Mouse (Mus musculus): ENCODE data around the gene Bspry.

The Bspry gene

DNA sequence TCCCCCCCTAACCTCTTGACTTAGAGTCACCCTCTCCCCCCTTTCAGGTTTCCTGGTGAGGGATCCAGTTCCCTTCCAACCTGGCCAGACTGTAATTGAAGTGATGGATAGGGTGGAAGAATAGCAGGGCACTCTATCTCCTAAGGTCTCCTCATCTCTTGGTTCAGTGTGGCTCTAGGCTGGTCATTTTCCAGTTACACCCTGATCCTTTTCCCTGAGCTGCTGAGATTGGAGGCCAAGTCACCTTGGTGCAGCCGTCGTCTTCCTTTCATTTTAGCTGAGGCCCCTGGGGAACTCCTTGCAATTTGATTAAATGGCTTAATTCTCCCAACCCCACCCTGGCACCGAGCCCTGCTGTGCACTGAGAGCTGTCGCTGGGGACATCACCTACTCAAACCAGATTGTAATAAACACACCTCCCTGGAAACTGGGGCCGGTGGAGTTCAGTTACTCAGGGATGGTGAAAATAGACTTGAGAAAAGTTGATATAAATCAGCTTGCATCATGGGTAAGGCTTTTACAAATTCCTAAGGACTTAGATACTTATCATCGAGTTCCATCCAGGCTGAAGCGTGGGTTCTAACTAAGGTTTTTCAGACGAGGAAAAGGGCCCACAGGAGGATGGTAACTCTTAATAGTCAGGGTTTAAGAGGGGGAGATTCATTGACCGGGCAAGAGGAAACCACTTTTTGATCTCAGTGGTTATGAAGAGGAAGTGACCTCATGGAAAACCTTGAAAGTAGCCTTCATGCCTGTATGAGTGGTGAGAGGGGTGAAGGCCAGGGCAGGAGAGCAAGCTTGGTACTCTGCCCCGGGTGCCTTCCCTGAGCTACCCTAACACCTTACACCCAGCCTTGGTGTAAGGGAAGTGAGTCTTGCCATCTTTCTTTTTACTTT, 1.1 kb downstream of the Bspry start:
- DNase-seq (ENCODE audit: extremely low read depth, low read depth): no peak

DNA sequence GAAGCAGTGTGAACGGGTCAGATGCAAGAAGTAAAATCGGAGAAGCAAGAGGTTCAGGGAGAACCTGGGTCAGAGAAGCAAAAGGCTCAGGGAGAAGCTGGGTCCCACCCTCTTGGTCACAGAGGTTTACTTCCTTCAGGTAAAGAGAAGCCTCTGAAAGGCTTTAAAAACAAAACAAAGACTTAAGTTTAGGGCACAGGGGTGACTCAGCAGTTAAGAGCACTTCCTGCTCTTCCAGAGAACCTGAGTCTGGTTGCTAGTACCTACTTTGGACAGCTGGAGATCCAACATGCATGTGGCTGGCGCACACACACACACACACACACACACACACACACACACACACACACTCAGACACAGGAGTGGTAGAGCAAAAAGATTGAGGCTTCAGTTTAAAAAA, 5.1 kb downstream of the Bspry start:
- no peak for DNase-seq (ENCODE audit: extremely low read depth, low read depth)

DNA sequence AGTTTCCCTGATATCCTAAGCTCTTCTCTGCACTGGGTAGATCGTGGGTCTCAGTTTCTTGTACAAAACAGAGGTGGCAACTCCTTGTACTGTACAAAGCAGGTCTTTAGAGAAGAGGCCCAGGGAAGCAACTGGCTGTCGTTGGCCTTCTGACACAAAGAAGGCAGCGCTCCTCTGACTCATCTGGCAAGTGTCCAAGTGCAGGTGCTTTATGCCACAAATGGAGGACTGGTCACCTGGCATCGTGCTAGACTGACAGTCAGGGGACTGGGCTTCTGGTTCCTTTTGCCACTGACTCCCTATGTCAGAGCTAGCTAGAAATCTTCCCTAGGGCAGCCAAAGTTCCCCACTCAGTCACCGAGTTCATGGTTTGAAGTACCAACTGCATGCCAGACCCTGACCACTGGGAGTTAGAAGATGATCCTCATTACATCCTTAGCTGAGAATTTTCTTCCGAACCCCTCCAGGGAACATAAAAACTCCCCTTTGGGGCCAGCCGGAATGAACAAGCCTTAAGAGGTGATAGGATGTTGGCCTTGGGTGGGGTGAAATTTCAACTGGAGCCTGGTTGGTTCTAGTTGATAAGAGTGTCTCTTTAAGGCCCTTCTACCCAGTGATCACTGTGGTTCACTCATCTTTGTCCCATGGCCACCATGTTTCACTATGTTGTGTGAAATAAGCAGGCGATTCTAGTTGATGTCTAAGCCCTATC, 5.8 kb downstream of the Bspry start:
- DNase-seq (ENCODE audit: extremely low read depth, low read depth): no peak

- DNase-seq (ENCODE audit: extremely low read depth, low read depth): no peak
Measured at GRCm38 (mm10) chr4:62486162-62486696, 6.4 kb downstream of the Bspry start.

GRCm38 (mm10) chr4:62487172-62487571, 7.3 kb downstream of the Bspry start:
- no peak for DNase-seq (ENCODE audit: extremely low read depth, low read depth)

- no peak for DNase-seq (ENCODE audit: extremely low read depth, low read depth)
Measured at GRCm38 (mm10) chr4:62487914-62488313, 8.1 kb downstream of the Bspry start.

- no peak for DNase-seq (ENCODE audit: extremely low read depth, low read depth)
Measured at GRCm38 (mm10) chr4:62492682-62493081, 12.8 kb downstream of the Bspry start.

- DNase-seq (ENCODE audit: extremely low read depth, low read depth): no peak
Measured at GRCm38 (mm10) chr4:62494230-62494629, 14.4 kb downstream of the Bspry start.

GRCm38 (mm10) chr4:62495946-62496345, 16.1 kb downstream of the Bspry start:
- no peak for DNase-seq (ENCODE audit: extremely low read depth, low read depth)

- DNase-seq (ENCODE audit: extremely low read depth, low read depth): no peak
Measured at GRCm38 (mm10) chr4:62496815-62497214, 17.0 kb downstream of the Bspry start.

- no peak for DNase-seq (ENCODE audit: extremely low read depth, low read depth)
Measured at GRCm38 (mm10) chr4:62500799-62501198, 20.9 kb downstream of the Bspry start.

DNA sequence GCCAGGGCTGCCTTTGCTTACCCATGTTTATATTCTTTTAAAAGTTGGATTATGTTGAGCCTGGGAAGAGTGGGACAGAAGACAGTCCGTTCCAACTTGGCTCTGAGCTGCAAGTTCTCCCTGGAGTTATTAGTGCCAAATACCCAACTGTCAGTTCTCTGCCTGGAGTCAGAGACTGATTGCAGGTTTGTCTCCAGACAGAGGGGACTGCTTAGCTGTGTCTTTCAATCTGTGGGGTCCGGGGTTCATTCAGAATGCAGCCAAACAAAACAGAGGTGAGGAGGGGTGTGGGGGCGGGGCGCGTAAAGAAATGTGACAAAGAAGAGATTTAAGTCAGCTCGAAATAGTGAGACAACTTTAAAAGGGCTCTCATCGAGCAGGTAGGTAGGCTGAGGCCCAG, 21.7 kb downstream of the Bspry start:
- DNase-seq (ENCODE audit: extremely low read depth, low read depth): no peak

DNA sequence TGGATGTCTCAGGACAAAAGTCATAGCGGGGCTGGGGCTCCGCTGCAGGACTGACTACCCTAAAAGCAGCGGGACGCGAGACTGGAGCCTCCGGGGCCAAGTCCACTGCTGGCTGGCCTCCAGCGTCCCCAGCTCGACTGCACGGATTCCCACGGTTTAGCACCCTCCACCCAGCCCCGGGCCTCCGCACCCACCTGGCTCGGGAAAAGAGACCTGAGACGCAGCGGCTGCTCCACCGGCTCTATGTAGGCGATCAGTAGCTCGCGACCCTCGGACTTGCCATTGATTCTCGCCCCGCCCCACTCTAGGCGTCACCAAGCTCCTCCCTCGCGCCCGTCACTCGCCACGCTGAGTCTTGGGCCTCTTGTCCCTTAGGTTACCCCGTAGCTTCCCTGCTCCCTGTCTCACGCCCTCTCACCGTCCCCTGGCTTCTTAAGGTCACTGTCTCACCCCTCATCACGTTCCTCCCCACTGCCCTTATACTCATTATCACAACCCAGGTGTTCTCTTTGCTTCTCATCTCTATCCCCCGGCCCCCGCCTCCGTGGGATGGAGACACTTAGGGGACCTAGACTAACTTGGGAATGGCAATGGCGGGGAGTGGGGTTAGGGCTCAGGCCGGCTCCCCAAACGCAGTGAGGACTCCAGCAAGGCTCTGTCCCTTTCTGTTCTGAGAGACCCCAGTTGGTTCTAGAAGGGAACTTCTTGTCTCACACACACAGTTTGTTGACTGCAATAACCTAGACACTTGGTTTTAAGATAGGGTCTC, 22.3 kb downstream of the Bspry start:
- peak; percentile 86 for DNase-seq (ENCODE audit: extremely low read depth, low read depth)

DNA sequence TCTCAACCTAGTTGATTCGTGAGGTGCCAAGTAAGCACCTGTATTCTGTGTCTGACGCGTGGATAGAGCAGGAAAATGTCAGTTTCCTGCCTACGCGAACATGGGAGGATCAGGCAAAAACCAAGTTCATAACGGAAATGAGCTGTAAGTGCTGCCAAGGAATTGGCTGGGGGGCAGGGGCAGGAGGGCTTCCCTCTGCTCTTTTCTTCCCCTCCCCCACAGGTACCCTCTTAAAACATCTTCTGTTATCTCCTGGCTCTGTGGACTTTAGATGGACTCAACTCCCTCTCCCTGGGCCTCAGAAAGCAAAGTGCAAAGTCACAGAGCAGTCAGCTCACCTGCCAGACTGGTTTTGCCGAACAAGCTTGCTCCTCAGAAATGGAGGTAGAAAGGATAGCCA, 23.1 kb downstream of the Bspry start:
- DNase-seq (ENCODE audit: extremely low read depth, low read depth): no peak

DNA sequence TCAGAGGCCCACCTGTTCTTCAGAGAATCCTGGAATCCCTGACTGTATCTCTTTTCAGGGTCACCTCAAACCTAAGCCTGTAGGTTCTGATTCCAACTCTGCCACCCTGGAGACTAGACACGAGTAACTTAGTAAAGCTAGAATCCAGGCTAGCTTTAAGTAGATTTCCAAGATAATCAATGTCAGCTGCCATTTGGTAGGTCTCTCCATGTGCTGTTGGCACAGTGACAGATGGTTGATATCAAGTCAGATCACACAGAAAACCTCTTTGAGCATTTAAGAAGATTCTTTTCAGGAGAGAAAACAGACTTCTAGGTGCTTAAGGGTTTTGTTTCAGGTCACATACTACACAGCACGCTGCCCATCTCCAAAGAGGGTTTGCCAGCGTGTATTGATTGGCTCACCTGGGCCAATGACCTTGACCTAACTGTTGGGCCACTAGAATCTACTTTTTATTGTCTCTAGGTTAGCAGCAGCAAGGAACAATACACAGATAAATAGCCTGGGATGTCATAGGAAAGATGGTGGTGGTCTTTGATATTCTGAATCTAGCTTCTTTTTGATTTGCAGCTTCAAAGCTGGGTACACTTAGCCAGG, 23.6 kb downstream of the Bspry start, which contains the start of gene Hdhd3:
Gene Hdhd3, minus strand, starts transcription at position 94 of the 597 bp plus-strand sequence.
- no peak for DNase-seq (ENCODE audit: extremely low read depth, low read depth)

DNA sequence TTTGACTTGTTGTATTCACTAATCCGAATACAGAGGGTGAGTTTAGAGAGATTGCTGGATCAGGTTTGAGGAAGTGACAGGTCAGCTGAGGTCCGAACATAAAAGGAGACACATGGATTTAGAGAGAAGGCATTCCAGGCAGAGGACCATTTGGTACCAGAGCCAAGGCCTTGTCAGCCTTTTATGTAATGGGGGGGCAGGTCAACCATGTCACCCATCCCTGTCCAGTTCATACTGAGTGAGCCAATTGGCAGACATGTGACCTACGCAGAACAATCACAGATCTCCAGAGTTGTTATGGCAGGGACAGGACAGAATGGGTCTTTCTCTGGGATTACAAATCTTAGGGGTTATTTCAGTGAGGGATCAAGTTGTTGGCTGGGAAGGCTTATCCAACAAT, 26.1 kb downstream of the Bspry start:
- no peak for DNase-seq (ENCODE audit: extremely low read depth, low read depth)

DNA sequence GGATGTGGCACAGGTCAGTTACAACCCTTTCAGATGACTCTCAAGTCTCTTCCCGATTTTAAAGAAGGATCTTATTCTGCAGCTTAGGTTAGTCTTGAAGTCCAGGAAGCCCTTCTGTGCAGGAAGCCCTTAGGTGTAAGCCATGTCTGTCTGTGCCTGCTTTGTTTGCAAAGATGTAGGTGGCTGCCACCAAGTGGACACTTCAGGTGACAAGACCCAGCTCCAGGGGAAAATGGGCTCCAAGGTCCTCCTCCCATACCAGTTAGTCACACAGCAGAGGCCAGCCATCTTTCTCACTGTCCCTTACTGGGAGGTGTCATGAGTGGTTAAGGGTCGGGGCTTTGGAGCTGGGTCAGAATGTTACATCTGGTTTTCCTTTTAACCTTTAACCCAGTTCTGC, 26.9 kb downstream of the Bspry start:
- no peak for DNase-seq (ENCODE audit: extremely low read depth, low read depth)

DNA sequence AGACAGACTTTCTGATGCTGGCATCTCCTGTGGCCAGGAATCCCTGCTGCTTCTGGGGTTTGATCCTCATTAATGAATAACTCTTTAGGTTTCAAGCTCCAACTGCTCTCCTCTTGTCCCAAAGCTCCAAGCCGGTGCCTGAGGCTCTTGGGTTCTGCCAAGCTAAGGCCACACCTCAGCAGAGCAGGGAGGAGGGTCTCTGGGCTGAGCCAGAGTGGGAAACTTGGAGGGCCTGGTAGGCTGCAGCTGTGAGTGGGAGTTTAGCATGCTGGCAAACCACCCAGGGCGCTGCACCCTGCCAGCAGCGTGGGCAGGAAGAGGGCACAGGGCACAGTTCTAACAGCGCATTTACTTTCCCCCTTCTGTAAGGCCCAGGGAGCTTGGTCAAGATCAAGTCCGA, 29.0 kb downstream of the Bspry start:
- no peak for DNase-seq (ENCODE audit: extremely low read depth, low read depth)

DNA sequence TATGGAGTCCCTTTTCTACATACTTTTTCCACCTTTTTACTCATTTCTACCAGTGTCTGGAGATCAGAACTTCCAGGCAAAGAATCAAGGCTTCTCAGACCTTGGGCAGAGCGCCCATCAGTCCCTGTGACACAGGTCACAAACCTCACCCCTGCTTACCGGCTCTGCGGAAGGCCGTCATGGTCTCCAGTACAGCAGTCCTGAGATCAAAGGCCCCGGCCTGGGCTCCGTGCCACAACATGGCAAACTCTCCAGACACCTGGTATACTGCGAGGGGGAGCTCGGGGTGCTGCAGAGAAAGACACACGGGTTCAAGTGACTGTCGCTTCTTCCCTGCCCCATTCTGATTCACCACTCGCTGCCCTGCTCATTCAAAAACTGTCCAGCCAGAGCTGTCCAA, 30.1 kb downstream of the Bspry start:
- no peak for DNase-seq (ENCODE audit: extremely low read depth, low read depth)

DNA sequence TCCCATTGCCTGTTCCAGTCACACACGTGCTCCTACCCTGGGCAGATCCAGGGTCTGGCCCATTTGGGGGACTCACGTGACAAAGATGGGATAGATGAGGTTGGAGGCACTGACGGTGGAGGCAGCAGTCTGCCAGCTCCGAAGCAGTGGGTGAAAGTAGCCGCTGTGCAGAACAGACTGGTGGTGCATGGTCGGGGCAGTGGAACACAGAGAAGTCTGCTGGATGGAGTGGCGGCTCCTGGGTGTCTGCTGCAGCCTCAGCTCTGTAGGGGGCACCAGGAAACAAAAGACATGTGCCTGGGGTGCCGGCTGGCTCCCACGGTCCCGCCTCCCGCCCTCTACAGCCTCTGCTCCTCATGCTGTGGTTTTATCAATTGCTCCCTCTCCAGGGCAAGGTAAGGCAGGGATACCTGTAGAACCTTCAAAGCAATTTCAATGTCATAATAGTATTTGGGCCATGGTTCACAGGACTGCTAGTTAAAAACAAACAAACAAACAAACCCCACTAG, 34.2 kb downstream of the Bspry start:
- no peak for DNase-seq (ENCODE audit: extremely low read depth, low read depth)

- DNase-seq (ENCODE audit: extremely low read depth, low read depth): no peak
Measured at GRCm38 (mm10) chr4:62514995-62515394, 35.1 kb downstream of the Bspry start.
